Mouse (Mus musculus) limb, embryonic 11.5 days (tissue): ENCODE results near the gene Nubp2. TPM values are rescaled to one million over a fixed set of nuclear protein-coding genes. Genes with fewer than 3 reads are reported as not detected.

Source experiments
- ATAC-seq: fragments of 200-750 bp; cut with Nextera tagmentation; 2 replicates; pipeline ENCODE4 v1.8.0; 2017; ENCODE audit warnings: low read depth; ENCODE audit not compliant: insufficient number of reproducible peaks, low FRiP score, low TSS enrichment
- DNase-seq: peaks from one replicate; pipeline ENCODE4 v3.0.0-alpha.2; 2015; ENCODE audit warnings: low spot score
- H3K27ac ChIP-seq: fragments of 300-500 bp; sonication (generic); replicated peaks from 2 replicates; pipeline ENCODE4 v1.5.1; 2014; ENCODE audit warnings: low read depth, mild to moderate bottlenecking, low read length
- H3K27me3 ChIP-seq: fragments of 300-500 bp; sonication (generic); 2 replicates; pipeline ENCODE4 v1.6.1; 2014; ENCODE audit warnings: mild to moderate bottlenecking, low read length, mixed read lengths; ENCODE audit not compliant: control insufficient read depth, insufficient read depth
- H3K36me3 ChIP-seq: fragments of 300-500 bp; sonication (generic); 2 replicates; pipeline ENCODE4 v1.6.1; 2014; ENCODE audit warnings: mild to moderate bottlenecking, low read length, moderate library complexity, mixed read lengths; ENCODE audit not compliant: control insufficient read depth, insufficient read depth
- H3K4me1 ChIP-seq: fragments of 300-500 bp; sonication (generic); 2 replicates; pipeline ENCODE4 v1.6.1; 2014; ENCODE audit warnings: low read length, mixed read lengths; ENCODE audit not compliant: control insufficient read depth, insufficient read depth
- H3K4me2 ChIP-seq: fragments of 300-500 bp; sonication (generic); 2 replicates; pipeline ENCODE4 v1.6.1; 2014; ENCODE audit warnings: low read depth, mild to moderate bottlenecking, moderate library complexity; ENCODE audit not compliant: severe bottlenecking
- H3K4me3 ChIP-seq: fragments of 300-500 bp; sonication (generic); 2 replicates; pipeline ENCODE4 v1.5.1; 2014; ENCODE audit warnings: low read depth, low read length
- H3K9ac ChIP-seq: fragments of 300-500 bp; sonication (generic); 2 replicates; pipeline ENCODE4 v1.6.1; 2014; ENCODE audit warnings: mild to moderate bottlenecking, low read length
- H3K9me3 ChIP-seq: fragments of 300-500 bp; sonication (generic); 2 replicates; pipeline ENCODE4 v1.6.1; 2016; ENCODE audit warnings: low read length; ENCODE audit not compliant: control insufficient read depth
- WGBS: fragments of 180-500 bp; shearing (Covaris S2); extraction: QIAGEN DNeasy Blood & Tissue Kit; methylation state at CpG from one replicate; pipeline ENCODE4 v1.1.7; 2014; 5-methylcytosine and 5-hydroxymethylcytosine counted together
- polyA plus RNA-seq: library from polyadenylated mRNA; unstranded; fragments of >200 nt; fragmentation: Nextera tagmentation; extraction: Ambion mirVana; gene quantifications from 2 replicates; pipeline ENCODE4 v1.2.1, GENCODE M21; 2014

The Nubp2 gene
- polyA plus RNA-seq, 1 experiment from 2014 or later: 65.1 TPM

DNA sequence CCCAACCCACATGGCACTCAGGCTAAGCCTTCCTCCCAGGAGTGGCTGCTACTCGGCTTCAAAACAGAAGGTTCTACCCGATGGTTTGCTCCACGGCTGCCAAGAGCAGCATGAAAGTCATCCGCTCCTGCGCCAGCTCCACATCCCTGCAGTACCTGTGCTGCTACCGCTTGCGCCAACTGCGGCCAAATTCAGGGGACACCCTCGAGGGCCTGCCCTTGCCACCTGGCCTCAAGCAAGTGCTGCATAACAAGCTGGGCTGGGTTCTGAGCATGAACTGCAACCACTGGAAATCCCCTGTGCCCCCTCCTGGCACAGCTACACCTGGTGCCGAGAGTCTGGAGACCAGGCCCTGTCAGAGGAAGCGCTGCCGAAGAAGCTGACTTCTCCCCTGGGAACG, 5.2 kb upstream of the Nubp2 start:
- H3K4me1 ChIP-seq: peaks cover 24% of the 10 kb centered on the region
- ATAC-seq (no peak), DNase-seq (no peak)
- no peak overlapping the region for H3K4me3 ChIP-seq
- H3K27ac ChIP-seq: no peak overlapping the region
- no peaks in the 10 kb centered on the region for H3K9me3 ChIP-seq
- peaks cover 19% of the 10 kb centered on the region for H3K36me3 ChIP-seq
- H3K27me3 ChIP-seq: no peaks in the 10 kb centered on the region
- 92% methylated on average over 13 of the region's 13 CpGs for WGBS
- no peak overlapping the region for H3K4me2 ChIP-seq
- no peak overlapping the region for H3K9ac ChIP-seq

DNA sequence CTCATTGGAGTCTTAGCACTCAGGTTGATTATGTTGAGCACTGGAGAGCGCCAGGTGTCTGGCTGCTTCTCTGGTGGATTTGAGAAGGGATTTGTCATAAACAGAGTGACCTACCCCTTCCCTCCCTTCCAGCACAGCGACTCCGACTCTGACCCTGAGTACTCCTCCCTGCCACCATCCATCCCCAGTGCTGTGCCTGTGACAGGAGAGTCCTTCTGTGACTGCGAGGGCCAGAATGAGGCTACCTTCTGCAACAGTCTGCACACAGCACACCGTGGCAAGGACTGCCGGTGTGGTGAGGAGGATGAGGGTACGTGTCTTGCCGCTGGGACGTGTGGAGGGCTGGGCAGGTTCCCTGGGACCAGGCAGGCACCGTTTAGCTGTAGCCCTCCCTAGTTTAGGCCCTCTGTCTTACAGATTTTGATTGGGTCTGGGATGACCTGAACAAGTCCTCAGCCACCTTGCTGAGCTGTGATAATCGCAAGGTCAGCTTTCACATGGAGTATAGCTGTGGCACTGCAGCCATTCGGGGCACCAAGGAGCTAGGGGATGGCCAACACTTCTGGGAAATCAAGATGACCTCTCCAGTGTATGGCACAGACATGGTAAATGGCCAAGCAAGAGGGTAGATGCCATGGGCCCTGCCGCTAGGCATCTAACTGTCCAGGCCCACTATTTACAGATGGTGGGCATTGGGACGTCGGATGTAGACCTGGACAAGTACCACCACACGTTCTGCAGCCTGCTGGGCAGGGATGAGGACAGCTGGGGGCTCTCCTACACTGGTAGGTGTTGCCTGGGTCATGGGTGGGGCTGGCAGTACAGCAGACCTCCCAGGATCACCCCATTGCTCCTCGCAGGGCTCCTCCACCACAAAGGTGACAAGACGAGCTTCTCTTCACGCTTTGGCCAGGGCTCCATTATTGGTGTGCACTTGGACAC, 4.3 kb upstream of the Nubp2 start:
- no peak for ATAC-seq

DNA sequence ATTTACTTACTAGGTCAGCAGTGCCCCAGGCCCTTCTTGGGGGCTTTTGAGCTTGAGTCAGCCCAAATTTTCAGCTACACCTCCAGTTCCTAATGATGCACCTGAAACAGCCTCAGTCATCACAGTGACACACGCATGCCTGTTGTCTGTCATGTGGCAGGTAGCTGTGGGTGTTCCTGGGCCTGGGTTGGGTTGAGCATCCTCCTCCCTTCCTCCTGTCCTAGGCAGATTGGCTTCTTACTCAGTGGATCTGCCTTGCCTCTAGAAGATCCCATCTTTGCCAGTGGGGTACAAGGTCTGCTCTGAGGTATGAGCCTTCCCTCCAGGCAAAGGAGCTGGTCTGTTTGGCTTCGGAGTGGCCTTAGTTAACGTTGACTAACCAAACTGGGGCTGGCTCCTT, 2.7 kb upstream of the Nubp2 start:
- no peak for DNase-seq
- H3K36me3 ChIP-seq: peaks cover 19% of the 10 kb centered on the region
- H3K4me1 ChIP-seq: peaks cover 16% of the 10 kb centered on the region
- no peak overlapping the region for H3K9ac ChIP-seq
- H3K4me2 ChIP-seq: 0 out of 2 replicates have a peak overlapping the region, but pooled peaks have one; percentile 1
- no peak overlapping the region for H3K27ac ChIP-seq
- no peak overlapping the region for H3K4me3 ChIP-seq
- ATAC-seq: no peak
- WGBS: 91% methylated on average over 3 of the region's 3 CpGs
- no peaks in the 10 kb centered on the region for H3K27me3 ChIP-seq
- H3K9me3 ChIP-seq: no peaks in the 10 kb centered on the region

More for the DNA sequence above, 4.3 kb upstream of the Nubp2 start:
- H3K9ac ChIP-seq: 0 out of 2 replicates have a peak overlapping the region, but pooled peaks have one; percentile 12
- H3K27me3 ChIP-seq: no peaks in the 10 kb centered on the region
- H3K4me3 ChIP-seq: no peak overlapping the region
- H3K9me3 ChIP-seq: no peaks in the 10 kb centered on the region
- peaks cover 19% of the 10 kb centered on the region for H3K4me1 ChIP-seq
- peaks cover 19% of the 10 kb centered on the region for H3K36me3 ChIP-seq
- no peak overlapping the region for H3K27ac ChIP-seq
- WGBS: 90% methylated on average over 19 of the region's 19 CpGs
- no peak overlapping the region for H3K4me2 ChIP-seq
- no peak for DNase-seq

GRCm38 (mm10) chr17:24887291-24888080, 1.3 kb upstream of the Nubp2 start:
- H3K27ac ChIP-seq: no peak overlapping the region
- peak overlapping the region; percentile 69 for H3K4me3 ChIP-seq
- 66% methylated on average over 18 of the region's 18 CpGs for WGBS

GRCm38 (mm10) chr17:24886932-24887271, 753 bp upstream of the Nubp2 start:
- peak; percentile 1; the same call in 1 of the 2 replicates for ATAC-seq
- no peak overlapping the region for H3K27ac ChIP-seq

More at GRCm38 (mm10) chr17:24887291-24888080, 1.3 kb upstream of the Nubp2 start:
- ATAC-seq (no peak), DNase-seq (no peak)
- peak overlapping the region; percentile 93 for H3K4me2 ChIP-seq
- peaks cover 19% of the 10 kb centered on the region for H3K36me3 ChIP-seq
- no peaks in the 10 kb centered on the region for H3K9me3 ChIP-seq
- no peaks in the 10 kb centered on the region for H3K27me3 ChIP-seq
- peaks cover 15% of the 10 kb centered on the region; the same call in 1 of the 2 replicates for H3K4me1 ChIP-seq
- H3K9ac ChIP-seq: peak overlapping the region; percentile 75

DNA sequence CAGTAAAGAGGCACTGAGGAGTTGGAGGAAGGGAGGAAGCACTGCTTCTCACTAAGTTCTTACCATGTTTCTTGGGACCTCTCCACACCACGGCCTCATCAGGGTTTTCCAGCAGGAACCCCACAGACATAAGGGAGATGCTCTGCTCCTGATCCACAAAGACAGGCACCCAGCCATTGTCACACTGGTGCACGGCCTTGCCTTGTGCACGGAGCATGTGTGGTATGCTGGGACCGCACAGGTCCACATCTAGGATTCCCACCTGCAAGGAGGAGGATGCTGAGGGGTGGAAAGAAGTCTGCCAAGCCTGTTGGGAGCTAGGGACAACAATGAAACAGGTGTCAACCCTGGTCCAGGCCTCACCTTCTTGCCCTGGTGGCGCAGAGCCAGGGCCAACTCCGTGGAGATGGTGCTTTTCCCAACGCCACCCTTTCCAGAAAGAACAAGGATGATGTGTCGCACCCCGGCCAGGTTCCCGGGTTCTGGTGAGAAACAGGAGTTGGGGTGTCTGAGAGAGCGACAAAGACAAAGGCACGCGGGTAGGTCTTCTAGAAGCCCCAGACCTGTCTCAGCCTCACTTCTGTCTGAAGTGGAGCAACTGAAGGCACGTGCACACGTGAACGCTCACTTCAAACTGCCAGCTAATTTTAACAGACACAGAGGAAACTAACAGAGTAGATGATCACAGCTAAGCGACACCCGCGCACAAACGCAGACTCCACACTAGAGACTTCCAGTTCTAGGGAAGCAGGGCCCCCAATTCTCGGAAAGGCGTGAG, 604 bp downstream of the Nubp2 start:
- Histone ChIP-seq H3K9ac (peak overlapping the region; percentile 59), H3K27ac (no peak overlapping the region), H3K9me3 (no peaks in the 10 kb centered on the region), H3K4me3 (peak overlapping the region; percentile 84), H3K4me2 (peak overlapping the region; percentile 88), H3K36me3 (peaks cover 10% of the 10 kb centered on the region), H3K4me1 (peaks cover 15% of the 10 kb centered on the region; the same call in 1 of the 2 replicates), H3K27me3 (no peaks in the 10 kb centered on the region)
- DNase-seq: no peak
- 22% methylated on average over 22 of the region's 22 CpGs for WGBS
- ATAC-seq: no peak; the same call in 1 of the 2 replicates

More at GRCm38 (mm10) chr17:24886932-24887271, 753 bp upstream of the Nubp2 start:
- Histone ChIP-seq H3K4me2 (peak overlapping the region; percentile 93), H3K36me3 (peaks cover 18% of the 10 kb centered on the region), H3K4me3 (peak overlapping the region; percentile 69), H3K4me1 (peaks cover 15% of the 10 kb centered on the region; the same call in 1 of the 2 replicates), H3K9me3 (no peaks in the 10 kb centered on the region), H3K9ac (peak overlapping the region; percentile 75), H3K27me3 (no peaks in the 10 kb centered on the region)
- DNase-seq: no peak
- 2% methylated on average over 18 of the region's 18 CpGs for WGBS

- Histone ChIP-seq H3K4me1 (peaks cover 15% of the 10 kb centered on the region; the same call in 1 of the 2 replicates), H3K9ac (no peak overlapping the region), H3K36me3 (peaks cover 5% of the 10 kb centered on the region; the same call in 1 of the 2 replicates), H3K27me3 (no peaks in the 10 kb centered on the region), H3K9me3 (no peaks in the 10 kb centered on the region), H3K4me3 (no peak overlapping the region), H3K4me2 (no peak overlapping the region; the same call in 1 of the 2 replicates), H3K27ac (no peak overlapping the region)
- WGBS: 86% methylated on average over 6 of the region's 6 CpGs
- no peak for ATAC-seq
- DNase-seq: no peak
Measured at GRCm38 (mm10) chr17:24884391-24884790, 1.8 kb downstream of the Nubp2 start.
